Mouse (Mus musculus): ENCODE data around the gene Abhd6. TPM values are rescaled to one million over a fixed set of nuclear protein-coding genes. Genes with fewer than 3 reads are reported as not detected.

The Abhd6 gene
- polyA plus RNA-seq, 2 experiments: 11.2 to 21.8 TPM

DNA sequence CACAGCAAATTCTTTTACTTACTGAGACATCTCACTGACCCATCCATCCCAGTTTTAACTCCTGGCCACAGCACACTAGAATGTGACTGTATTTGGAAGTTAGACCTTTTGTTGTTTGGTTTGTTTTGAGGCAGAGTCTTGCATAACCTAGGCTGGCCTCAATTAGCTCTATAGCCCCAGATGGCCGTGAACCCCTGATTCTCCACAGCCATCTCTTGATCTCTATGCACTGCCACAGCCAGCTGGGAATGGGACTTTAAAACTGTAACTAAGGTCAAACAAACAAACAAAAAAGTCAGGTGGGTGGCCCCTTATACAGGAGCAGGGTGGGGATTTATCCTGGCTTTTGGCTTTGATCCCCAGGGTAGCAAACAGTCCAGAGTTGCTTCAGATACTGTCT lies 28.1 kb upstream of the Abhd6 start:
- no peak for ATAC-seq (ENCODE audit: low FRiP score, low read depth)
- WGBS: 77% methylated on average over 1 of the region's 1 CpGs

DNA sequence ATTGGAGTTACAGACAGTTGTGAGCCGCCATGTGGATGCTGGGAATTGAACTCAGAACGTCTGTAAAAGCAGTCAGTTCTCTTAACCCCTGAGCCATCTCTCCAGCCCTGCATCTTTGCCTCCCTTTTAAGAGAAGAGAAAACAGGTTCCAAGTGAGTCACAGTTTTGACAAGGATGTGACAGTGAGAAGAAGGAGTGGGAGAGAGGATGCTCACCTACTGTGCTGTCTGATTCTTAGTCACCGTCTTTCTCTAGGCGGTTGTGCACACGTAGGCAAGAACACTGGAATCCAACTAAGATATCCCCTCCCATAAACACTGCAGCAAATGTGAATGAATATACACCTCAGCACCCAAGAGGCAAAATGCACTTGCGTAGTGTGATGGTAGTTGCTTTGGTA lies 27.5 kb upstream of the Abhd6 start:
- no peak overlapping the region for H3K4me2 ChIP-seq (replicated peaks; ENCODE audit: low read depth, low read length, severe bottlenecking)
- H3K27ac ChIP-seq (replicated peaks; ENCODE audit: low read depth, low read length): no peak overlapping the region
- no peak for TF ChIP-seq POLR2A (IDR thresholded peaks at IDR 0.05; ENCODE audit: borderline replicate concordance, extremely low read depth, insufficient read depth, insufficient read length)
- H3K9me3 ChIP-seq (ENCODE audit: control insufficient read depth, low read length): no peaks in the 10 kb centered on the region
- no peaks in the 10 kb centered on the region for H3K36me3 ChIP-seq (ENCODE audit: control insufficient read depth, insufficient read depth, low read length)
- DNase-seq (ENCODE audit: low spot score): no peak
- no peak overlapping the region for H3K4me3 ChIP-seq (replicated peaks; ENCODE audit: low read length)
- ATAC-seq (ENCODE audit: low FRiP score, low read depth): no peak
- no peak overlapping the region for H3K9ac ChIP-seq (ENCODE audit: low read depth, low read length, severe bottlenecking)
- 82% methylated on average over 6 of the region's 6 CpGs for WGBS
- H3K4me1 ChIP-seq (ENCODE audit: control insufficient read depth, insufficient read depth, low read length): no peaks in the 10 kb centered on the region
- H3K27me3 ChIP-seq (ENCODE audit: control insufficient read depth, insufficient read depth, low read length): no peaks in the 10 kb centered on the region

More for the DNA sequence above, 28.1 kb upstream of the Abhd6 start:
- no peak for TF ChIP-seq POLR2A (IDR thresholded peaks at IDR 0.05; ENCODE audit: borderline replicate concordance, extremely low read depth, insufficient read depth, insufficient read length)
- DNase-seq (ENCODE audit: low spot score): no peak
- Histone ChIP-seq H3K4me3 (replicated peaks; ENCODE audit: low read length) (no peak overlapping the region), H3K9ac (ENCODE audit: low read depth, low read length, severe bottlenecking) (no peak overlapping the region), H3K36me3 (ENCODE audit: control insufficient read depth, insufficient read depth, low read length) (no peaks in the 10 kb centered on the region), H3K4me1 (ENCODE audit: control insufficient read depth, insufficient read depth, low read length) (no peaks in the 10 kb centered on the region), H3K27ac (replicated peaks; ENCODE audit: low read depth, low read length) (no peak overlapping the region), H3K27me3 (ENCODE audit: control insufficient read depth, insufficient read depth, low read length) (no peaks in the 10 kb centered on the region), H3K4me2 (replicated peaks; ENCODE audit: low read depth, low read length, severe bottlenecking) (no peak overlapping the region), H3K9me3 (ENCODE audit: control insufficient read depth, low read length) (no peaks in the 10 kb centered on the region)

DNA sequence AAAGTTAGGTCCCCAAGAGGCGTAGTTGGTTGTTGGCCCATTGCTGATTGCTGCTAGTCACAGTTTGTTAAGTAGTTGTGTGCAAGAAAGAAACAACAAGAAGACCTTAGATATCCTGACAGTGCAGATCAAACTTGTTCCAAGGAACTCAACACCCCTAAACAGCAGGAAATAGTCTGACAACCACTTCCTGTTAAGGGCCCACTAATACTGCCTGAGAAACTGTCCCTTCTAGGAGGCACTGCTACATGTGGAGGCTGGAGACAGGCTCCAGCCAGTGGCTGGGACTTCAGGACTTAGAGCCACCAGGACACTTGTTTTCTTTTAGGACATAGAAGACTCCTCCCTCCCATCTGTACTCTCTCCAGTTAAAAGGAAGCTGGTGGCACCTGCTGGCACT lies 25.2 kb upstream of the Abhd6 start:
- WGBS: 86% methylated on average over 1 of the region's 1 CpGs
- no peak overlapping the region for H3K9ac ChIP-seq (ENCODE audit: low read depth, low read length, severe bottlenecking)
- H3K27ac ChIP-seq (replicated peaks; ENCODE audit: low read depth, low read length): no peak overlapping the region
- H3K27me3 ChIP-seq (ENCODE audit: control insufficient read depth, insufficient read depth, low read length): no peaks in the 10 kb centered on the region
- no peaks in the 10 kb centered on the region for H3K4me1 ChIP-seq (ENCODE audit: control insufficient read depth, insufficient read depth, low read length)
- no peak for TF ChIP-seq POLR2A (IDR thresholded peaks at IDR 0.05; ENCODE audit: borderline replicate concordance, extremely low read depth, insufficient read depth, insufficient read length)
- DNase-seq (ENCODE audit: low spot score) (no peak), ATAC-seq (ENCODE audit: low FRiP score, low read depth) (no peak)
- H3K9me3 ChIP-seq (ENCODE audit: control insufficient read depth, low read length): no peaks in the 10 kb centered on the region
- H3K36me3 ChIP-seq (ENCODE audit: control insufficient read depth, insufficient read depth, low read length): no peaks in the 10 kb centered on the region
- H3K4me2 ChIP-seq (replicated peaks; ENCODE audit: low read depth, low read length, severe bottlenecking): no peak overlapping the region
- no peak overlapping the region for H3K4me3 ChIP-seq (replicated peaks; ENCODE audit: low read length)

DNA sequence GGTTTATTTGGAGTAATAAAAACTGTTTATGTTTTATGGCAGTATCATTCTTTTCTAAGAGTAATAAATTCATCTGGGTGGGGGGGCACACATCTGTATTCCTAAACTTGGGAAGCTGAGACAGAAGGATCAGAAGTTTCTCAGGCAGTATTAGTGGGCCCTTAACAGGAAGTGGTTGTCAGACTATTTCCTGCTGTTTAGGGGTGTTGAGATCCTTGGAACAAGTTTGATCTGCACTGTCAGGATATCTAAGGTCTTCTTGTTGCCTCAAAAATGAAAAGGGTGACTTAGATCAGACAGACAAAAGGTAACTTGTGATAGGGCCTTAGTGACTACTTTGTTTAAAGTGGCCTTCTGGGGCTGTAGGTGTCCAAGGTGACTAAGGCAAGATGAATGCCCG lies 24.5 kb upstream of the Abhd6 start:
- H3K9me3 ChIP-seq (ENCODE audit: control insufficient read depth, low read length): no peaks in the 10 kb centered on the region
- DNase-seq (ENCODE audit: low spot score): no peak
- no peaks in the 10 kb centered on the region for H3K4me1 ChIP-seq (ENCODE audit: control insufficient read depth, insufficient read depth, low read length)
- H3K4me2 ChIP-seq (replicated peaks; ENCODE audit: low read depth, low read length, severe bottlenecking): no peak overlapping the region
- no peak overlapping the region for H3K9ac ChIP-seq (ENCODE audit: low read depth, low read length, severe bottlenecking)
- no peaks in the 10 kb centered on the region for H3K36me3 ChIP-seq (ENCODE audit: control insufficient read depth, insufficient read depth, low read length)
- WGBS: 82% methylated on average over 1 of the region's 1 CpGs
- H3K27me3 ChIP-seq (ENCODE audit: control insufficient read depth, insufficient read depth, low read length): no peaks in the 10 kb centered on the region
- no peak for ATAC-seq (ENCODE audit: low FRiP score, low read depth)
- no peak overlapping the region for H3K4me3 ChIP-seq (replicated peaks; ENCODE audit: low read length)
- H3K27ac ChIP-seq (replicated peaks; ENCODE audit: low read depth, low read length): no peak overlapping the region
- TF ChIP-seq POLR2A (IDR thresholded peaks at IDR 0.05; ENCODE audit: borderline replicate concordance, extremely low read depth, insufficient read depth, insufficient read length): no peak

DNA sequence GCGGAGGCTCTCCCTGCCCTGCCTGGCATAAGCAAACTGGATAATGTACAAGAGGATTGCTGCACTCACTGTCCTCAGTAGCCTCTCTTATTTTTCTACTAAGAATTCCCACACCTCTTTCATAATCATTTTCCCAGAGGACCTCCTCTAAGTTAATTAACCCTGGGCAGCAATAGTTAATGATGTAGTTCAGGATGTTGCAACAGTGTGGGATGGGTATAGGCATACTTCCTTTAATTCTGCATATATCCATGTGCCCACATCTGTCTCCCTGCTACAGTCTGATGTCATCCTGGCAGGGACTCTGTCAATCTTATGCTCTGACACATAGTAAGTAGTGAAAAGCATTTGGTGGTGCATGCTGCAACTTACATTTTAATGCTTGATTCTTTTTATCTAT lies 21.5 kb upstream of the Abhd6 start:
- no peak overlapping the region for H3K9ac ChIP-seq (ENCODE audit: low read depth, low read length, severe bottlenecking)
- H3K27me3 ChIP-seq (ENCODE audit: control insufficient read depth, insufficient read depth, low read length): no peaks in the 10 kb centered on the region
- H3K4me3 ChIP-seq (replicated peaks; ENCODE audit: low read length): no peak overlapping the region
- 100% methylated on average over 1 of the region's 1 CpGs for WGBS
- H3K36me3 ChIP-seq (ENCODE audit: control insufficient read depth, insufficient read depth, low read length): no peaks in the 10 kb centered on the region
- DNase-seq (ENCODE audit: low spot score) (no peak), ATAC-seq (ENCODE audit: low FRiP score, low read depth) (no peak)
- no peak overlapping the region for H3K4me2 ChIP-seq (replicated peaks; ENCODE audit: low read depth, low read length, severe bottlenecking)
- H3K4me1 ChIP-seq (ENCODE audit: control insufficient read depth, insufficient read depth, low read length): no peaks in the 10 kb centered on the region
- no peak for TF ChIP-seq POLR2A (IDR thresholded peaks at IDR 0.05; ENCODE audit: borderline replicate concordance, extremely low read depth, insufficient read depth, insufficient read length)
- no peak overlapping the region for H3K27ac ChIP-seq (replicated peaks; ENCODE audit: low read depth, low read length)
- no peaks in the 10 kb centered on the region for H3K9me3 ChIP-seq (ENCODE audit: control insufficient read depth, low read length)

DNA sequence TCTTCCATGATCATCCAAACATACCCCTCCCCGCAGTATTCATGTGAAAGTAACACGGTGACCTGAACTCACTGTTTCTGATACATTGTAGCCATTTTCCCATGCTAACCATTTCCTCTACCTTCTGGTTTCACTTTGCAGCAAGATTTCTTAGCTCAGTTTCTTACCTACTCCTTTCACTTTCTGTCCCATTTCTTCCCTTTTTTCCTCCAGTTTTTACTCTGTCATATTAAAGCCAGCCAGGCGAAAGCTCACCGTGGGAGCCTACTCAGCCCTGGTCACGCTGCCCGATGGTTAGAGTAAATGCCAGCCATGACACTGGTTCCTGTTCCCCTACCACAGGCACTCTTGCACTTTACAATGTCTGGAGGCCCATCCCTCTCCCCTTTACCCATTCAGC lies 15.8 kb upstream of the Abhd6 start:
- TF ChIP-seq POLR2A (IDR thresholded peaks at IDR 0.05; ENCODE audit: borderline replicate concordance, extremely low read depth, insufficient read depth, insufficient read length): no peak
- no peaks in the 10 kb centered on the region for H3K27me3 ChIP-seq (ENCODE audit: control insufficient read depth, insufficient read depth, low read length)
- DNase-seq (ENCODE audit: low spot score): no peak
- no peak for ATAC-seq (ENCODE audit: low FRiP score, low read depth)
- H3K4me2 ChIP-seq (replicated peaks; ENCODE audit: low read depth, low read length, severe bottlenecking): no peak overlapping the region
- H3K36me3 ChIP-seq (ENCODE audit: control insufficient read depth, insufficient read depth, low read length): no peaks in the 10 kb centered on the region
- no peak overlapping the region for H3K4me3 ChIP-seq (replicated peaks; ENCODE audit: low read length)
- WGBS: 91% methylated on average over 6 of the region's 6 CpGs
- no peak overlapping the region for H3K27ac ChIP-seq (replicated peaks; ENCODE audit: low read depth, low read length)
- H3K4me1 ChIP-seq (ENCODE audit: control insufficient read depth, insufficient read depth, low read length): no peaks in the 10 kb centered on the region
- H3K9me3 ChIP-seq (ENCODE audit: control insufficient read depth, low read length): no peaks in the 10 kb centered on the region
- no peak overlapping the region for H3K9ac ChIP-seq (ENCODE audit: low read depth, low read length, severe bottlenecking)

Measured in limb, embryonic 14.5 days (tissue).